Mouse (Mus musculus) adrenal gland, adult 18-20 months (tissue): Measurements from ENCODE around the gene Rtp4. TPM values are rescaled to one million over a fixed set of nuclear protein-coding genes. Genes with fewer than 3 reads are reported as not detected.

Source experiments
- DNase-seq, 2 experiments: peaks; one replicate each; pipeline ENCODE4 v3.0.0; 2021 to 2022; ENCODE audit warnings: low spot score in 2 of 2
- total RNA-seq, 2 experiments: library from RNA; stranded (reverse); gene quantifications; 1 replicate in 1 of 2; 2 replicates in 1 of 2; pipeline ENCODE4 v1.2.3; 2021

The Rtp4 gene
- total RNA-seq, 2 experiments from 2014 or later = 9.3 to 10.8 TPM

GRCm38 (mm10) chr16:23511166-23511935 is 8.7 kb upstream of the Rtp4 start:
- DNase-seq = no peak

GRCm38 (mm10) chr16:23513401-23513800 is 6.7 kb upstream of the Rtp4 start:
- no peak for DNase-seq

- peak in 1 of 2 experiments; percentile 33 for DNase-seq
Measured at GRCm38 (mm10) chr16:23515766-23516165, 4.3 kb upstream of the Rtp4 start.

GRCm38 (mm10) chr16:23516606-23517005 is 3.5 kb upstream of the Rtp4 start:
- no peak for DNase-seq

GRCm38 (mm10) chr16:23517230-23517629 is 2.9 kb upstream of the Rtp4 start:
- no peak for DNase-seq

- no peak for DNase-seq
Measured at GRCm38 (mm10) chr16:23517754-23518566, 2.1 kb upstream of the Rtp4 start.

GRCm38 (mm10) chr16:23518567-23519369 is 1.3 kb upstream of the Rtp4 start:
- DNase-seq = peak in 1 of 2 experiments; percentile 33

GRCm38 (mm10) chr16:23519771-23520170 is 320 bp upstream of the Rtp4 start:
- DNase-seq = no peak

GRCm38 (mm10) chr16:23521092-23521491 is 1.0 kb downstream of the Rtp4 start:
- DNase-seq = no peak

- no peak for DNase-seq
Measured at GRCm38 (mm10) chr16:23522081-23522480, 2.0 kb downstream of the Rtp4 start.

GRCm38 (mm10) chr16:23529186-23529585 is 9.1 kb downstream of the Rtp4 start:
- DNase-seq = no peak

GRCm38 (mm10) chr16:23533707-23534106 is 13.6 kb downstream of the Rtp4 start:
- no peak for DNase-seq

- DNase-seq = no peak
Measured at GRCm38 (mm10) chr16:23541046-23541445, 21.0 kb downstream of the Rtp4 start.

- DNase-seq = no peak
Measured at GRCm38 (mm10) chr16:23542866-23543265, 22.8 kb downstream of the Rtp4 start.

GRCm38 (mm10) chr16:23544361-23544760 is 24.3 kb downstream of the Rtp4 start:
- no peak for DNase-seq

- no peak for DNase-seq
Measured at GRCm38 (mm10) chr16:23547783-23548182, 27.7 kb downstream of the Rtp4 start.

GRCm38 (mm10) chr16:23550346-23550980 is 30.4 kb downstream of the Rtp4 start:
- peak; percentile 44 for DNase-seq

- DNase-seq = no peak
Measured at GRCm38 (mm10) chr16:23550981-23551582, 31.0 kb downstream of the Rtp4 start.

- no peak for DNase-seq
Measured at GRCm38 (mm10) chr16:23554673-23555072, 34.6 kb downstream of the Rtp4 start.

GRCm38 (mm10) chr16:23557195-23557594 is 37.1 kb downstream of the Rtp4 start:
- no peak for DNase-seq
